Mouse (Mus musculus): ENCODE measurements around the gene Gnaz. TPM values are rescaled to one million over a fixed set of nuclear protein-coding genes. Genes with fewer than 3 reads are reported as not detected.

Gene Gnaz
- total RNA-seq, 4 experiments from 2014 or later = 93.3 to 104 (median 99.6) TPM

DNA sequence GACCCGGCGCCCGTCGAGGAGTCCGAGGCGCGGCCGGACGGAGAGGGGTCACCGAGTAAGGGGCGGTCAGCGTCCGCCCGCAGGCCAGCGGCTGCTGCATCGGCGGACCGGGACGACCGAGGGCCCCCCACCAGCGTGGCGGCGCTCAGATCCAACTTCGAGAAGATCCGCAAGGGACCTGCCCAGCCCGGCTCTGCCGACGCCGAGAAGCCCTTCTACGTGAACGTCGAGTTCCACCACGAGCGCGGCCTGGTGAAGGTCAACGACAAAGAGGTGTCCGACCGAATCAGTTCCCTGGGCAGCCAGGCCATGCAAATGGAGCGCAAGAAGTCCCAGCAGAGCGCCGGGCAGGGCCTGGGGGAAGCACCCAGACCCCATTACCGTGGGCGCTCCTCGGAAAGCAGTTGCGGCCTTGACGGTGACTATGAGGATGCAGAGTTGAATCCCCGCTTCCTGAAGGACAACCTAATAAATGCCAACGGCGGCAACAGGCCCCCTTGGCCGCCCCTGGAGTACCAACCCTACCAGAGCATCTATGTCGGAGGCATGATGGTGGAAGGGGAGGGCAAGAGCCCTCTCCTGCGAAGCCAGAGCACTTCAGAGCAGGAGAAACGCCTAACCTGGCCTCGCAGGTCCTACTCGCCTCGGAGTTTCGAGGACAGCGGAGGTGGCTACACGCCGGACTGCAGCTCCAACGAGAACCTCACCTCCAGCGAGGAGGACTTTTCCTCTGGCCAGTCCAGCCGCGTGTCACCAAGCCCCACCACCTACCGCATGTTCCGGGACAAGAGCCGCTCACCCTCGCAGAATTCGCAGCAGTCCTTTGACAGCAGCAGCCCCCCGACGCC is 94.6 kb downstream of the Gnaz start:
- no peak for DNase-seq (ENCODE audit: low spot score in 2 of 2)

DNA sequence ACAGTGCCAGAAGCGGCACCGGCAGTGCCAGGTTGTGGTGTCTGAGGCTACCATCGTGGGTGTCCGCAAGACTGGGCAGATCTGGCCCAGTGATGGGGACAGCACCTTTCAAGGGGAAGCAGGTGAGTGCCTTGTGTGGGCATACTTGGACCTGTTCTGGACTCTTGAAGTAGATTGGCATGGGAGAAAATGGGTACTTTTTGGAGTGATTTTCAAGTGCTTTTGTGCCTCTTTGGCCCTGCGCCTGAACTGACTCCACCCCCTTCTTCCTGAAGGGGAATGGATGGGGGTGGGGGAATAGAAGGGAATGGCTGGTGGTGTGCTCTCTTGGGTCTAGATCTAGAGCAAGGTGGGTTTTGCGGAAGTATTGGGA is 95.2 kb downstream of the Gnaz start:
- DNase-seq (ENCODE audit: low spot score in 2 of 2) = no peak

DNA sequence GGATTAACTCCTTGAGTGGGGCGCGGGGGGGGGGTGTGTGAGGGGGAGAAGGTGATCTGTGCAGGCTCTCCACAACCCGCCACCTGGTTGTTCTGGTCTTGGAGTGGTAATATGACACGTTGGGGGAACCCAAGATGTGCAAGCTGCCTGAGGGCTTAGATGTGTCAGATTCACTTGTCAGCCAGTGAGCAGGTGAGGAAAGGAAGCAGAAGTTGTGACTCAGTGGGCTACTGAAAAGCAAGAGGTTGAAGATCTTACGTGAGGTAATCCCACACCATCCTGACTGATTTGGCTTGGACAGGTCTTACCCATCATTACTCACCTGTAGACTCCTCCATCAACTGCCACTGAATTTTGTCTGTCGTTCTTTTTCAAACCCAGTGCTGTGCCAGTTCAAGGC is 95.6 kb downstream of the Gnaz start:
- DNase-seq (ENCODE audit: low spot score in 2 of 2) = no peak

DNA sequence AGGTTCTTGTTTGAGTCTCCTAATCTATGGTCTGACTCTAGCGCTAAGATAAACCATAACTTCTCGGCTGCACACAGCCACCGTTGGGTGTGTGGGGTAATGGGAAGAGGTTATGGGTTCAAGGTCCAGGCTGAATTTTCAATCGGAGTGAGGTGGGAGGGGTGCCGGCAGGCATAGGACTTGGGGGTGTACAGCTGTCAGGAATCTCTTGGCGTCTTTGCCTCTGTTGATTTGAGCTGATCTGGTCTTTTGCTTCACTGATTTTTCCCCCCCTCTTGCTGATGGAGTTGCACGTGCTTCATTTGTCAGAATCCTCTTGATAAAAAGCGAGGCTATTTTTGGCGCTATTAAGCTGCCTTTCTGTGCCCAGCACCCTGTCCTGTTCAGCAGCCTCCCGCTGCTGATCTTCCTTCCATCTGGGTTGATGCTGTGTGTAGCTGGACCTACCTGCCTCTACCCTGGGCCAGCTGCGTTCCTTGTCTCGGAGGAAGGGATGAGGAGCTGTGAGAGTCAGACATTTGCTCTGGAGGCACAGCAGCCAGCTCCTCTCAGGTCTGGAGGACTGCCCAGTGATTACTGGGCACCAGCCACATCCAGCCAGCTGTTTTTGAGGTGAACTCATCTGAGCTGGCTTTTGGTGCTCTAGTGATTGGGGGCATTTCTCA is 96.5 kb downstream of the Gnaz start:
- DNase-seq (ENCODE audit: low spot score in 2 of 2) = no peak

DNA sequence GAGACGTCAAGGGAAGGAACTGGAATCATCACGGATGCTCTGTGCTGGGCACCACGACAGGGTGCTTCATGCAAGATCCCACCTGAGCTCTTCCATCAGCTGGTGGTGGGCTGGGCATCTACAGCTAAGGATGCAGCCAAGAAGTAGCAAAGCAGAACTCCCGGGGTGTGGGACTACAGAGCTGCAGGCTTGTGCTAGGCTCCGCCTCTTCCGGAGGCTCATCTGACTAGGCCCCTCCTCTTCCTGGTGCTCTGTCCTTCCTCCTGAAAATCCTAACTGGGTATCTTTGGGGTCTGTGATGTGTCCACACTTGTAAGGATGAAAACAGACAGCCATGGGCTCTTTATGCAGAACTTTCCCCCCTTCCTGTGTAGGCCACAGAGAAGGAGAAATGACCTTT is 98.7 kb downstream of the Gnaz start:
- no peak for DNase-seq (ENCODE audit: low spot score in 2 of 2)

Other genes with a start within 250 kb of the Gnaz start
- gene Rsph14, start 65.4 kb downstream of the Gnaz start, total RNA-seq (2022) = under 1 TPM; 0.41 to 0.88 (median 0.65) TPM
- gene Rab36, start 69.9 kb downstream of the Gnaz start, total RNA-seq (2022) = 10 to 100 TPM; 27.0 to 33.4 (median 28.7) TPM
- gene Bcr, start 93.4 kb downstream of the Gnaz start, total RNA-seq (2022) = 100 to 1,000 TPM; 114 to 143 (median 128) TPM
- gene Specc1l, start 244.9 kb downstream of the Gnaz start, total RNA-seq (2022) = 10 to 100 TPM; 42.5 to 47.8 (median 44.0) TPM

Data from left cerebral cortex, adult 8-10 months (tissue).